Mouse (Mus musculus): ENCODE results near the gene Foxd1. TPM values are rescaled to one million over a fixed set of nuclear protein-coding genes. Genes with fewer than 3 reads are reported as not detected.

Foxd1 gene
- polyA plus RNA-seq, 1 experiment: not detected

- TF ChIP-seq POLR2A (IDR thresholded peaks at IDR 0.05; ENCODE audit: borderline replicate concordance, low read depth, low read length) (no peak), CTCF (IDR thresholded peaks at IDR 0.05; ENCODE audit: low read depth, low read length) (no peak)
- Histone ChIP-seq H3K27ac (ENCODE audit: insufficient read depth, low read depth, low read length) (no peak overlapping the region), H3K4me1 (ENCODE audit: control insufficient read depth, insufficient read depth, low read length) (no peaks in the 10 kb centered on the region), H3K4me3 (ENCODE audit: insufficient read depth, low read length) (no peak overlapping the region)
Measured at GRCm38 (mm10) chr13:98393356-98394070, 39.5 kb downstream of the Foxd1 start.

Other genes with a start within 250 kb of the Foxd1 start
- gene Arhgef28, start 147.8 kb upstream of the Foxd1 start, polyA plus RNA-seq (2012; ENCODE audit: insufficient read depth, insufficient read length, missing spikeins): not detected in 2 replicates
- 10.0 and 14.6 TPM in 2 replicates for gene Utp15, start 91.2 kb upstream of the Foxd1 start, polyA plus RNA-seq (2012; ENCODE audit: insufficient read depth, insufficient read length, missing spikeins)
- gene Ankra2, start 91.2 kb upstream of the Foxd1 start, polyA plus RNA-seq (2012; ENCODE audit: insufficient read depth, insufficient read length, missing spikeins): 26.5 and 28.3 TPM in 2 replicates
- gene Gm21976, start 74.4 kb upstream of the Foxd1 start, polyA plus RNA-seq (2012; ENCODE audit: insufficient read depth, insufficient read length, missing spikeins): not detected in 2 replicates
- 440 and 511 TPM in 2 replicates for gene Btf3, start 37.2 kb upstream of the Foxd1 start, polyA plus RNA-seq (2012; ENCODE audit: insufficient read depth, insufficient read length, missing spikeins)
- gene Gm10320, start 137.8 kb downstream of the Foxd1 start, polyA plus RNA-seq (2012; ENCODE audit: insufficient read depth, insufficient read length, missing spikeins): 3.2 and 7.6 TPM in 2 replicates

All from bone marrow macrophage, adult 2 months (primary cell).